Mouse (Mus musculus): Measurements from ENCODE around the gene Dnase2a. TPM values are rescaled to one million over a fixed set of nuclear protein-coding genes. Genes with fewer than 3 reads are reported as not detected.
"Not testable (repeated sequence)": the region's sequence is repeated elsewhere in the genome, so short reads cannot be mapped to it uniquely, and the experiment has no call there.

The Dnase2a gene
- total and polyA plus RNA-seq, 2 experiments from 2014 or later, result 4.3 to 6.7 TPM

DNA sequence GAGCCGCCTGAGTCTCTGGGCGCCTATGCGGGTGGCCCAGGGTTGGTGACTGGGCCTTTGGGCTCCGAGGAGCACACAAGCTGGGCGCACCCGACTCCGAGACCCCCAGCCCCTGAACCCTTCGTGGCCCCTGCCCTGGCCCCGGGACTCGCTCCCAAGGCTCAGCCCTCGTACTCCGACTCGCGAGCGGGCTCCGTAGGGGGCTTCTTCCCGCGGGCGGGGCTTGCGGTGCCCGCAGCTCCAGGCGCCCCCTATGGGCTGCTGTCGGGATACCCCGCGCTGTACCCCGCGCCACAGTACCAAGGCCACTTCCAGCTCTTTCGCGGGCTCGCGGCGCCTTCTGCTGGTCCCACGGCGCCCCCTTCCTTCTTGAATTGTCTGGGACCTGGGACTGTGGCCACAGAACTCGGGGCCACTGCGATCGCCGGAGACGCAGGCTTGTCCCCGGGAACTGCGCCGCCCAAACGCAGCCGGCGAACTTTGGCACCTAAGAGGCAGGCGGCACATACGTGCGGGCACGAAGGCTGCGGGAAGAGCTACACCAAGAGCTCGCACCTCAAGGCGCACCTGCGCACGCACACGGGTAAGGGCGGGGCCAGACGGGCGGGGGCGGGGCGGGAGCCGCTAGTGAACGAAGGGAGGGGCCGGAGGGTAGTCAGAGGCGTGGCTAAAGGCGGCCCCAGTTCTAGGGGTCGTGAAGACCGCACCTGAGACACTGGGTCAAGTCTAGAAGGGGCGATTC, 5.3 kb upstream of the Dnase2a start:
- Histone ChIP-seq H3K9ac (replicated peaks; ENCODE audit: low read length, poor library complexity, severe bottlenecking) (peak overlapping the region; percentile 40), H3K4me3 (ENCODE audit: low read depth, low read length) (peak overlapping the region; percentile 48), H3K36me3 (ENCODE audit: insufficient read depth, low read length) (0 out of 2 replicates have a peak, but pooled peaks cover 4% of the 10 kb centered on the region), H3K4me1 (ENCODE audit: insufficient read depth, low read length) (peaks cover 9% of the 10 kb centered on the region), H3K27me3 (ENCODE audit: insufficient read depth, low read length) (no peaks in the 10 kb centered on the region; the same call in 1 of the 2 replicates), H3K27ac (ENCODE audit: low read depth, low read length) (no peak overlapping the region), H3K9me3 (ENCODE audit: low read length) (no peaks in the 10 kb centered on the region), H3K4me2 (ENCODE audit: low read depth, low read length, poor library complexity, severe bottlenecking) (peak overlapping the region; percentile 95)
- TF ChIP-seq CTCF (IDR thresholded peaks at IDR 0.05), result peak; percentile 77
- ATAC-seq (ENCODE audit: low FRiP score) (peak; percentile 85), DNase-seq (ENCODE audit: low spot score) (peak; percentile 83)
- 1% methylated on average over 67 of the region's 68 CpGs for WGBS

DNA sequence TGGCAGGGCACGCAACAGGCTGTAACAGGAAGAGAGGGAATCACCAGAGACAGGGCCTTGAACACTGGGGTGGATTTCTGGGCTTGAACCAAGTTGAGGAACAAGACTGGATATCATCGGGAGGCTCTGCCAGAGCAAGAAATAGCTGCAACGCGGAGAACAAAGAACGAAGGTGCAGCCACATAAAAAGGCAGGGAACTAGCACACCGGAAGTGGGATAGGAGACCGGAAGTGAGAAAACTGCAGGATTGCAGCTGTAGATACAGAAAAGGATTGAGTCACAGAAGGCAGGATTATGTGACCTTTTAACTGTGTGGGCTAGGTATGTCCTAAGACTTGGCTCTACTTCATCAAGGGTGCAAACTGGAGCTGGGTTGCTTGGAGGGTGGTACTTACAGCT, 4.0 kb upstream of the Dnase2a start:
- Histone ChIP-seq H3K4me2 (ENCODE audit: low read depth, low read length, poor library complexity, severe bottlenecking) (no peak overlapping the region), H3K27me3 (ENCODE audit: insufficient read depth, low read length) (no peaks in the 10 kb centered on the region; the same call in 1 of the 2 replicates), H3K4me3 (ENCODE audit: low read depth, low read length) (no peak overlapping the region), H3K4me1 (ENCODE audit: insufficient read depth, low read length) (peaks cover 9% of the 10 kb centered on the region), H3K9ac (replicated peaks; ENCODE audit: low read length, poor library complexity, severe bottlenecking) (no peak overlapping the region), H3K27ac (ENCODE audit: low read depth, low read length) (no peak overlapping the region), H3K36me3 (ENCODE audit: insufficient read depth, low read length) (0 out of 2 replicates have a peak, but pooled peaks cover 4% of the 10 kb centered on the region), H3K9me3 (ENCODE audit: low read length) (no peaks in the 10 kb centered on the region)
- no peak for DNase-seq (ENCODE audit: low spot score)
- TF ChIP-seq CTCF (IDR thresholded peaks at IDR 0.05), result no peak
- no peak for ATAC-seq (ENCODE audit: low FRiP score)
- 91% methylated on average over 7 of the region's 7 CpGs for WGBS

DNA sequence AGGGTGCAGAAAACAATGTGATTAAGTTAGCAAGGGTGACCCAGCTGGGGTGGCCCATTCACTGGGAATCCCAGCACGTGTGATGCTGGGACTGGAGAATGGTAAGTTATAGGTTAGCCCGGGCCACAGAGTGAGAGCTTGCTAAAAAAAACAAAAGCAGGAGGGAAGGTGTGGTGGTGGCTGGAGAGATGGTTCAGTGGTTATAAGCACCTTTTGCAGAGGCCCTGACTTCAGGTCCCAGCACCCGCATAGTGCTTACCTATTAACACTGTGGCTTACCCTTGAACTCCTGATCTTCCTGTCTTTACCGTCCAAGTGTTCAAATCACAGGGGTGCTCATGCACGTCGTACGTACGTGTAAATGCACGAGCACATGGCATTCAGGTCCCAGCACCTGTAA, 1.3 kb upstream of the Dnase2a start:
- Histone ChIP-seq H3K27ac (ENCODE audit: low read depth, low read length) (no peak overlapping the region), H3K4me1 (ENCODE audit: insufficient read depth, low read length) (peaks cover 9% of the 10 kb centered on the region), H3K4me3 (ENCODE audit: low read depth, low read length) (no peak overlapping the region), H3K9ac (replicated peaks; ENCODE audit: low read length, poor library complexity, severe bottlenecking) (no peak overlapping the region), H3K4me2 (ENCODE audit: low read depth, low read length, poor library complexity, severe bottlenecking) (no peak overlapping the region), H3K27me3 (ENCODE audit: insufficient read depth, low read length) (no peaks in the 10 kb centered on the region; the same call in 1 of the 2 replicates), H3K9me3 (ENCODE audit: low read length) (no peaks in the 10 kb centered on the region), H3K36me3 (ENCODE audit: insufficient read depth, low read length) (peaks cover 24% of the 10 kb centered on the region)
- DNase-seq (ENCODE audit: low spot score) (no peak), ATAC-seq (ENCODE audit: low FRiP score) (no peak)
- 90% methylated on average over 9 of the region's 9 CpGs for WGBS
- no peak for TF ChIP-seq CTCF (IDR thresholded peaks at IDR 0.05)

DNA sequence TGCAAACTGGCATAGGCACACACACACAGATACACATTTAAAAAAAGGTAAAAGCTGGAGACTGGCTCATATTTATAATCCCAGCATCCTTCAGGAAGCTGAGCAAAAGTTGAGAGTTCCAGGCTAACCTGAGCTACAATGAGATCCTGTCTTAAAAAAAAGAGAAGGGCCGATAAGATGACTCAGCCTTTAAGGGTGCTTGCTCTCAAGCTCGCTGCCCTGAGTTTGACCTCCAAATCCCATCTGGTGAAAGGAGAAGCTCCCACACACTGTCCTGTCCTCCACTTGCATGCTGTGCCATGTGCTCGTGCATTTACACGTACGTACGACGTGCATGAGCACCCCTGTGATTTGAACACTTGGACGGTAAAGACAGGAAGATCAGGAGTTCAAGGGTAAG, 867 bp upstream of the Dnase2a start:
- no peak for ATAC-seq (ENCODE audit: low FRiP score)
- H3K27me3 ChIP-seq (ENCODE audit: insufficient read depth, low read length), result no peaks in the 10 kb centered on the region; the same call in 1 of the 2 replicates

DNA sequence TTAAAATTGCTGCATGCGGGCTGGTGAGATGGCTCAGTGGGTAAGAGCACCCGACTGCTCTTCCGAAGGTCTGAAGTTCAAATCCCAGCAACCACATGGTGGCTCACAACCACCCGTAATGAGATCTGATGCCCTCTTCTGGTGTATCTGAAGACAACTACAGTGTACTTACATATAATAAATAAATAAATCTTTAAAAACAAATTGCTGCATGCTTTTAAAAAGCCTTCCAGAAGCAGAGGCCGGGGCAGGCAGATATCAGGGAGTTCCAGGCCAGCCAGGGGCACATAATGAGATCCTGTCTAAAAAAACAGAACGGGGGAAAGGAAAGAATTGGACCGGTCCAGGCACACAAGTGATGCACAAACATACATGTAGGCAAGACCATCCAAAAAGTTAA, 381 bp upstream of the Dnase2a start:
- ATAC-seq (ENCODE audit: low FRiP score); H3K4me1 ChIP-seq (ENCODE audit: insufficient read depth, low read length); H3K9ac ChIP-seq (replicated peaks; ENCODE audit: low read length, poor library complexity, severe bottlenecking); H3K27ac ChIP-seq (ENCODE audit: low read depth, low read length); H3K9me3 ChIP-seq (ENCODE audit: low read length); H3K27me3 ChIP-seq (ENCODE audit: insufficient read depth, low read length); DNase-seq (ENCODE audit: low spot score): not testable (repeated sequence)
- WGBS, result 30% methylated on average over 7 of the region's 7 CpGs
- Histone ChIP-seq H3K36me3 (ENCODE audit: insufficient read depth, low read length) (peaks cover 33% of the 10 kb centered on the region), H3K4me2 (ENCODE audit: low read depth, low read length, poor library complexity, severe bottlenecking) (peak overlapping the region; percentile 45), H3K4me3 (ENCODE audit: low read depth, low read length) (peak overlapping the region; percentile 29; the same call in 1 of the 2 replicates)

More for the DNA sequence above, 867 bp upstream of the Dnase2a start:
- no peak overlapping the region for H3K4me3 ChIP-seq (ENCODE audit: low read depth, low read length)
- 77% methylated on average over 8 of the region's 8 CpGs for WGBS
- peaks cover 9% of the 10 kb centered on the region for H3K4me1 ChIP-seq (ENCODE audit: insufficient read depth, low read length)
- DNase-seq (ENCODE audit: low spot score), result no peak
- no peak overlapping the region for H3K9ac ChIP-seq (replicated peaks; ENCODE audit: low read length, poor library complexity, severe bottlenecking)
- no peaks in the 10 kb centered on the region for H3K9me3 ChIP-seq (ENCODE audit: low read length)
- H3K27ac ChIP-seq (ENCODE audit: low read depth, low read length), result no peak overlapping the region
- peaks cover 28% of the 10 kb centered on the region for H3K36me3 ChIP-seq (ENCODE audit: insufficient read depth, low read length)
- TF ChIP-seq CTCF (IDR thresholded peaks at IDR 0.05), result no peak
- no peak overlapping the region for H3K4me2 ChIP-seq (ENCODE audit: low read depth, low read length, poor library complexity, severe bottlenecking)

DNA sequence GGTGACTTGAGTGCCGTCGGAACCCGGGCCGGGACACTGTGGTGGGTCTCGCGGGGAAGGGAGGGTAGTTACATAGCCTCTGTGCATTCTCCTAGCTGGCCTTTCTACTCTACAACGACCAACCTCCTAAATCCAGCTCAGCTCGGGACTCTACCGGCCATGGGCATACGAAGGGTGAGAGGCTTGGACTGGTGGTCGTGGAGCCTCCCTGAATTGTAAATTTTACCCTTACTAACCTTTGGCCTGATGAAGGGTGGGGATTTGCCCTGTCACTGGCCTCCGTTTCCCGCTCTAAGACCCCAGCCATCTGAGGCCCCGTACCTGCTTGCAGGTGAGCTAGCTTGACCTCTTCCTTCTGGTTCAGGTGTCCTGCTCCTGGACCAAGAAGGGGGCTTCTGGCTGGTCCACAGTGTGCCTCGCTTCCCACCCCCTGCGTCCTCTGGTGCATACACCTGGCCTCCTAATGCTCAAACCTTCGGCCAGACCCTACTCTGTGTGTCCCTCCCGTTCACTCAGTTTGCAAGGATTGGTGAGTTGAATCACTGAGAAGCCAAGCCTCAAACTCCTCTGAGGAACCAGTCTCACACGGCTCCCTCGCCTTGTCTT, 905 bp downstream of the Dnase2a start:
- Histone ChIP-seq H3K27ac (ENCODE audit: low read depth, low read length) (0 out of 2 replicates have a peak overlapping the region, but pooled peaks have one; percentile 32), H3K4me1 (ENCODE audit: insufficient read depth, low read length) (no peaks in the 10 kb centered on the region), H3K36me3 (ENCODE audit: insufficient read depth, low read length) (peaks cover 38% of the 10 kb centered on the region), H3K4me2 (ENCODE audit: low read depth, low read length, poor library complexity, severe bottlenecking) (peak overlapping the region; percentile 45), H3K27me3 (ENCODE audit: insufficient read depth, low read length) (no peaks in the 10 kb centered on the region; the same call in 1 of the 2 replicates), H3K9ac (replicated peaks; ENCODE audit: low read length, poor library complexity, severe bottlenecking) (peak overlapping the region; percentile 39), H3K9me3 (ENCODE audit: low read length) (no peaks in the 10 kb centered on the region), H3K4me3 (ENCODE audit: low read depth, low read length) (peak overlapping the region; percentile 29)
- WGBS, result 48% methylated on average over 20 of the region's 20 CpGs
- ATAC-seq (ENCODE audit: low FRiP score) (no peak), DNase-seq (ENCODE audit: low spot score) (no peak)
- TF ChIP-seq CTCF (IDR thresholded peaks at IDR 0.05), result no peak

Measured in midbrain, postnatal 0 days (tissue).